Mouse (Mus musculus): ENCODE results near the gene Tubb1. TPM values are rescaled to one million over a fixed set of nuclear protein-coding genes. Genes with fewer than 3 reads are reported as not detected.

Tubb1 gene
- total RNA-seq, 2 experiments from 2014 or later, result 0.14 TPM; not detected in 1

- DNase-seq, result no peak
- intact Hi-C loops (cut with DNase I; ENCODE audit: low total_unique reads), result no loop called here
Observed at GRCm38 (mm10) chr2:174441898-174442297, 8.6 kb upstream of the Tubb1 start.

GRCm38 (mm10) chr2:174442460-174442859 is 8.0 kb upstream of the Tubb1 start:
- intact Hi-C loops (cut with DNase I; ENCODE audit: low total_unique reads), result no loop called here
- no peak for DNase-seq

- DNase-seq, result no peak
- intact Hi-C loops (cut with DNase I; ENCODE audit: low total_unique reads), result no loop called here
Observed at GRCm38 (mm10) chr2:174443046-174443445, 7.4 kb upstream of the Tubb1 start.

- intact Hi-C loops (cut with DNase I; ENCODE audit: low total_unique reads), result no loop called here
- DNase-seq, result no peak
Observed at GRCm38 (mm10) chr2:174444359-174444758, 6.1 kb upstream of the Tubb1 start.

GRCm38 (mm10) chr2:174445018-174445417 is 5.5 kb upstream of the Tubb1 start:
- intact Hi-C loops (cut with DNase I; ENCODE audit: low total_unique reads), result no loop called here
- no peak for DNase-seq

- intact Hi-C loops (cut with DNase I; ENCODE audit: low total_unique reads), result no loop called here
Observed at GRCm38 (mm10) chr2:174446492-174446891, 4.0 kb upstream of the Tubb1 start.

GRCm38 (mm10) chr2:174446905-174447304 is 3.6 kb upstream of the Tubb1 start:
- intact Hi-C loops (cut with DNase I; ENCODE audit: low total_unique reads), result no loop called here

More at GRCm38 (mm10) chr2:174446492-174446891, 4.0 kb upstream of the Tubb1 start:
- no peak for DNase-seq

GRCm38 (mm10) chr2:174448405-174448804 is 2.1 kb upstream of the Tubb1 start:
- intact Hi-C loops (cut with DNase I; ENCODE audit: low total_unique reads), result no loop called here
- DNase-seq, result no peak

More at GRCm38 (mm10) chr2:174446905-174447304, 3.6 kb upstream of the Tubb1 start:
- no peak for DNase-seq

GRCm38 (mm10) chr2:174453681-174454080 is 3.2 kb downstream of the Tubb1 start:
- DNase-seq, result no peak
- intact Hi-C loops (cut with DNase I; ENCODE audit: low total_unique reads), result no loop called here

- no peak for DNase-seq
- intact Hi-C loops (cut with DNase I; ENCODE audit: low total_unique reads), result no loop called here
Observed at GRCm38 (mm10) chr2:174459365-174459764, 8.9 kb downstream of the Tubb1 start.

GRCm38 (mm10) chr2:174463370-174463769 is 12.9 kb downstream of the Tubb1 start:
- DNase-seq, result no peak
- intact Hi-C loops (cut with DNase I; ENCODE audit: low total_unique reads), result no loop called here

- intact Hi-C loops (cut with DNase I; ENCODE audit: low total_unique reads), result no loop called here
- peak; percentile 96 for DNase-seq
Observed at GRCm38 (mm10) chr2:174463789-174464523, 13.5 kb downstream of the Tubb1 start, which contains the start of gene Atp5e. Gene Atp5e, minus strand, starts transcription at chr2:174464105.

GRCm38 (mm10) chr2:174470333-174470732 is 19.8 kb downstream of the Tubb1 start:
- no peak for DNase-seq
- intact Hi-C loops (cut with DNase I; ENCODE audit: low total_unique reads), result loop anchor here (10.0 kb wide), 1 partner anchor 146 kb away; no protein-coding TSS in a partner anchor

- no peak for DNase-seq
Observed at GRCm38 (mm10) chr2:174470786-174471405, 20.4 kb downstream of the Tubb1 start.

GRCm38 (mm10) chr2:174472407-174472806 is 21.9 kb downstream of the Tubb1 start:
- intact Hi-C loops (cut with DNase I; ENCODE audit: low total_unique reads), result loop anchor here (10.0 kb wide), 1 partner anchor 148 kb away; no protein-coding TSS in a partner anchor
- DNase-seq, result no peak

More at GRCm38 (mm10) chr2:174470786-174471405, 20.4 kb downstream of the Tubb1 start:
- intact Hi-C loops (cut with DNase I; ENCODE audit: low total_unique reads), result loop anchor here (10.0 kb wide), 1 partner anchor 146 kb away; no protein-coding TSS in a partner anchor

- peak; percentile 100 for DNase-seq
- intact Hi-C loops (cut with DNase I; ENCODE audit: low total_unique reads), result loop anchor here (10.0 kb wide), 1 partner anchor 148 kb away; no protein-coding TSS in a partner anchor
Observed at GRCm38 (mm10) chr2:174472818-174473549, 22.5 kb downstream of the Tubb1 start, which contains the start of gene Prelid3b. Gene Prelid3b, minus strand, starts transcription at chr2:174473081.

GRCm38 (mm10) chr2:174473550-174473927 is 23.0 kb downstream of the Tubb1 start:
- no peak for DNase-seq
- intact Hi-C loops (cut with DNase I; ENCODE audit: low total_unique reads), result loop anchor here (10.0 kb wide), 1 partner anchor 149 kb away; no protein-coding TSS in a partner anchor

GRCm38 (mm10) chr2:174477543-174478319 is 27.2 kb downstream of the Tubb1 start:
- intact Hi-C loops (cut with DNase I; ENCODE audit: low total_unique reads), result loop anchor here (10.0 kb wide), 1 partner anchor 153 kb away; no protein-coding TSS in a partner anchor
- no peak for DNase-seq

GRCm38 (mm10) chr2:174478746-174479145 is 28.3 kb downstream of the Tubb1 start:
- intact Hi-C loops (cut with DNase I; ENCODE audit: low total_unique reads), result loop anchor here (10.0 kb wide), 1 partner anchor 154 kb away; no protein-coding TSS in a partner anchor
- DNase-seq, result no peak
